Mouse (Mus musculus): ENCODE data around the gene Nars2.

Nars2 gene

GRCm38 (mm10) chr7:97072061-97072460 lies 120.8 kb downstream of the Nars2 start:
- no peak for DNase-seq (ENCODE audit: low spot score)

- no peak for DNase-seq (ENCODE audit: low spot score)
Observed at GRCm38 (mm10) chr7:97074974-97075373, 123.7 kb downstream of the Nars2 start.

- no peak for DNase-seq (ENCODE audit: low spot score)
Observed at GRCm38 (mm10) chr7:97076977-97077376, 125.7 kb downstream of the Nars2 start.

- no peak for DNase-seq (ENCODE audit: low spot score)
Observed at GRCm38 (mm10) chr7:97078685-97079084, 127.4 kb downstream of the Nars2 start.

- no peak for DNase-seq (ENCODE audit: low spot score)
Observed at GRCm38 (mm10) chr7:97079145-97079544, 127.8 kb downstream of the Nars2 start.

- DNase-seq (ENCODE audit: low spot score) = no peak
Observed at GRCm38 (mm10) chr7:97079651-97080365, 128.5 kb downstream of the Nars2 start.

GRCm38 (mm10) chr7:97080621-97081241 lies 129.4 kb downstream of the Nars2 start:
- no peak for DNase-seq (ENCODE audit: low spot score)

- DNase-seq (ENCODE audit: low spot score) = peak; percentile 78
Observed at GRCm38 (mm10) chr7:97081242-97081958, 130.1 kb downstream of the Nars2 start, which contains the start of gene Gab2. Gab2 (plus strand) TSS chr7:97081586.

GRCm38 (mm10) chr7:97081959-97082218 lies 130.6 kb downstream of the Nars2 start:
- no peak for DNase-seq (ENCODE audit: low spot score)

- DNase-seq (ENCODE audit: low spot score) = peak; percentile 70
Observed at GRCm38 (mm10) chr7:97082219-97083101, 131.2 kb downstream of the Nars2 start.

GRCm38 (mm10) chr7:97083579-97083978 lies 132.3 kb downstream of the Nars2 start:
- peak; percentile 81 for DNase-seq (ENCODE audit: low spot score)

GRCm38 (mm10) chr7:97084181-97084580 lies 132.9 kb downstream of the Nars2 start:
- DNase-seq (ENCODE audit: low spot score) = no peak

GRCm38 (mm10) chr7:97085291-97085690 lies 134.0 kb downstream of the Nars2 start:
- DNase-seq (ENCODE audit: low spot score) = no peak

GRCm38 (mm10) chr7:97094241-97094640 lies 142.9 kb downstream of the Nars2 start:
- no peak for DNase-seq (ENCODE audit: low spot score)

- DNase-seq (ENCODE audit: low spot score) = no peak
Observed at GRCm38 (mm10) chr7:97108119-97108518, 156.8 kb downstream of the Nars2 start.
